Mouse (Mus musculus): ENCODE data around the gene Vmn1r135. TPM values are rescaled to one million over a fixed set of nuclear protein-coding genes. Genes with fewer than 3 reads are reported as not detected.
"Not testable (repeated sequence)": the region's sequence is repeated elsewhere in the genome, so short reads cannot be mapped to it uniquely, and the experiment has no call there.

Vmn1r135 gene
- polyA plus RNA-seq (2021), result not detected

DNA sequence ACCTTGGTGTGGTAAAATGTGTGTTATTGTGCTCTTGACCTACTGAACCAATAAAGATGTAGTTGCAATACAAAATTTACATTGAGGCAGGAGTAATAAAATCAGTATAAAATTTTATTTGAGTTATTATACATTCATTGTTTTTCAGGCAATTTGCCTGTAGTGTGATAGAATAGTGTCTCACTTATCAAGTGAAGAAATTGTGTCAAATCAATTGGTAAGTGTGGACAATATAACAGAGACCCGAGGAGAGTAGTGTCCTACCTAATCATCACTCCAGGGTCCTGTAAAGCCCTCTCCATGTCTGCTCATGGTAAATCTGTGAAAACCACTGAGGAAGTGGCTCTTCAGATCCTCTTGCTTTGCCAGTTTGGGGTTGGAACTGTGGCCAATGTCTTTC lies at the start of gene Vmn1r135:
TSS of gene Vmn1r135 (plus strand) at position 301 of the 400 bp plus-strand sequence.
- in situ Hi-C loops (cut with MboI; ENCODE audit: low pct_unique_long_range_greater_than_20kb); POLR2A ChIA-PET; CTCF ChIA-PET; ATAC-seq; H3K27me3 ChIP-seq; DNase-seq (ENCODE audit: low read depth, low spot score): not testable (repeated sequence)

DNA sequence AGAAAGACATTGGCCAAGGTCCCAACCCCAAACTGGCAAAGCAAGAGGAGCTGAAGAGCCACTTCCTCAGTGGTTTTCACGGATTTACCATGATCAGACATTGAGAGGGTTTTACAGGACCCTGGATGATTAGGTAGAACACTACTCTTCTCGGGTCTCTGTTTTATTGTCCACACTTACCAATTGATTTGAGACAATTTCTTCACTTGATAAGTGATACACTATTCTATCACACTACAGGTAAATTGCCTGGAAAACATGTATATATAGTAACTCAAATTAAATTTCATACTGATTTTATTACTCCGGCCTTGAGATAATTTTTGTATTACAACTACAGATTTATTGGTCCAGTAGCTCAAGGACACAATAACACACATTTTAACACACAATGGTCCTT lies 35.5 kb upstream of the Vmn1r135 start, which contains the start of gene Gm4177:
TSS of gene Gm4177 (minus strand) at position 101 of the 400 bp plus-strand sequence.
- DNase-seq (ENCODE audit: low read depth, low spot score); ATAC-seq; in situ Hi-C loops (cut with MboI; ENCODE audit: low pct_unique_long_range_greater_than_20kb); CTCF ChIA-PET; POLR2A ChIA-PET; H3K27me3 ChIP-seq: not testable (repeated sequence)

DNA sequence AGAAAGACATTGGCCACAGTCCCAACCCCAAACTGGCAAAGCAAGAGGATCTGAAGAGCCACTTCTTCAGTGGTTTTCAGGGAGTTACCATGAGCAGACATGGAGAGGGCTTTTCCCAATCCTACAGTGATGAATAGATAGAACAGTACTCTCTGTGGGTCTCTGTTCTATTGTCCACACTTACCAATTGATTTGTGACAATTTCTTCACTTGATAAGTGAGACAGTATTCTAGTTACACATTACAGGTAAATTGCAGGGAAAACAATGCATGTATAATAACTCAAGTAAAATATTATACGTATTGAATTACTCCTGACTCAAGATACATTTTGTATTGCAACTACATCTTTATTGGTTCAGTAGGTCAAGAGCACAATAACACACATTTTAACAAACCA lies 12.0 kb downstream of the Vmn1r135 start, which contains the start of gene Gm5725:
TSS of gene Gm5725 (minus strand) at position 101 of the 400 bp plus-strand sequence.
- ATAC-seq; H3K27me3 ChIP-seq; POLR2A ChIA-PET; DNase-seq (ENCODE audit: low read depth, low spot score); in situ Hi-C loops (cut with MboI; ENCODE audit: low pct_unique_long_range_greater_than_20kb); CTCF ChIA-PET: not testable (repeated sequence)

Other genes starting within 250 kb of the Vmn1r135 start
- not detected for gene Vmn1r132, start 218.3 kb upstream of the Vmn1r135 start, polyA plus RNA-seq (2021)
- gene Gm4175, start 70.9 kb upstream of the Vmn1r135 start, polyA plus RNA-seq (2021), result not detected
- not detected for gene Gm4177, start 35.6 kb upstream of the Vmn1r135 start, polyA plus RNA-seq (2021)
- gene Gm5725, start 11.9 kb downstream of the Vmn1r135 start, polyA plus RNA-seq (2021), result not detected
- not detected for gene Gm5891, start 88.9 kb downstream of the Vmn1r135 start, polyA plus RNA-seq (2021)
- gene Vmn1r137, start 162.2 kb downstream of the Vmn1r135 start, polyA plus RNA-seq (2021), result not detected
- not detected for gene Vmn1r138, start 196.5 kb downstream of the Vmn1r135 start, polyA plus RNA-seq (2021)
- gene Gm6176, start 224.0 kb downstream of the Vmn1r135 start, polyA plus RNA-seq (2021), result not detected
- not detected for gene Vmn1r139, start 236.7 kb downstream of the Vmn1r135 start, polyA plus RNA-seq (2021)